Mouse (Mus musculus): ENCODE results near the gene Cpm.
A peak's percentile ranks its signal among the peaks of the same experiment; 100 is the strongest.
"Not testable (repeated sequence)": the region's sequence is repeated elsewhere in the genome, so short reads cannot be mapped to it uniquely, and the experiment has no call there.

Gene Cpm

GRCm38 (mm10) chr10:117704964-117705335, 75.7 kb downstream of the Cpm start:
- DNase-seq (ENCODE audit: low spot score) = no peak

- DNase-seq (ENCODE audit: low spot score) = no peak
These were observed 76.5 kb downstream of the Cpm start for GRCm38 (mm10) chr10:117705806-117706205.

- DNase-seq (ENCODE audit: low spot score) = no peak
These were observed 77.1 kb downstream of the Cpm start for GRCm38 (mm10) chr10:117706440-117706839.

GRCm38 (mm10) chr10:117707114-117707838, 78.0 kb downstream of the Cpm start:
- no peak for DNase-seq (ENCODE audit: low spot score)

GRCm38 (mm10) chr10:117708376-117708775, 79.1 kb downstream of the Cpm start:
- DNase-seq (ENCODE audit: low spot score) = no peak

- no peak for DNase-seq (ENCODE audit: low spot score)
These were observed 79.6 kb downstream of the Cpm start for GRCm38 (mm10) chr10:117708856-117709255.

GRCm38 (mm10) chr10:117709326-117709830, 80.1 kb downstream of the Cpm start:
- DNase-seq (ENCODE audit: low spot score) = no peak

GRCm38 (mm10) chr10:117709930-117710603, 80.8 kb downstream of the Cpm start:
- DNase-seq (ENCODE audit: low spot score) = peak; percentile 65

GRCm38 (mm10) chr10:117710604-117711141, 81.4 kb downstream of the Cpm start, which contains the start of gene Mdm2:
Mdm2 (minus strand) TSS chr10:117710758.
- peak; percentile 98 for DNase-seq (ENCODE audit: low spot score)

GRCm38 (mm10) chr10:117711408-117711807, 82.1 kb downstream of the Cpm start:
- DNase-seq (ENCODE audit: low spot score) = no peak

GRCm38 (mm10) chr10:117712191-117712754, 83.0 kb downstream of the Cpm start:
- no peak for DNase-seq (ENCODE audit: low spot score)

- no peak for DNase-seq (ENCODE audit: low spot score)
These were observed 83.6 kb downstream of the Cpm start for GRCm38 (mm10) chr10:117712871-117713270.

- no peak for DNase-seq (ENCODE audit: low spot score)
These were observed 84.2 kb downstream of the Cpm start for GRCm38 (mm10) chr10:117713466-117713865.

- DNase-seq (ENCODE audit: low spot score) = no peak
These were observed 84.8 kb downstream of the Cpm start for GRCm38 (mm10) chr10:117714048-117714545.

- DNase-seq (ENCODE audit: low spot score) = no peak
These were observed 85.7 kb downstream of the Cpm start for GRCm38 (mm10) chr10:117714928-117715500.

GRCm38 (mm10) chr10:117715654-117716053, 86.4 kb downstream of the Cpm start:
- not testable (repeated sequence) for DNase-seq (ENCODE audit: low spot score)

- DNase-seq (ENCODE audit: low spot score) = no peak
These were observed 87.4 kb downstream of the Cpm start for GRCm38 (mm10) chr10:117716686-117717085.

GRCm38 (mm10) chr10:117717583-117717982, 88.3 kb downstream of the Cpm start:
- DNase-seq (ENCODE audit: low spot score) = no peak

GRCm38 (mm10) chr10:117718161-117719119, 89.1 kb downstream of the Cpm start:
- DNase-seq (ENCODE audit: low spot score) = no peak

- DNase-seq (ENCODE audit: low spot score) = no peak
These were observed 94.9 kb downstream of the Cpm start for GRCm38 (mm10) chr10:117724136-117724718.
